In genomic region chr17:73034981-73035481, GRCm38 (mm10) we compare ENCODE assay signal across 7 mouse cellular contexts.
A peak's percentile ranks its signal among the peaks of the same experiment; 100 is the strongest.
DNase-seq lines count a peak whose midpoint lies in the region; ATAC-seq and TF ChIP-seq lines count a peak whose summit lies in the region.

No protein-coding gene starts in this region.

- no peak overlapping the region for H3K9ac ChIP-seq in intestine, embryonic 15.5 days
- no peak overlapping the region for H3K9ac ChIP-seq in limb, embryonic 14.5 days (ENCODE audit: low read depth, low read length, severe bottlenecking)
- H3K9ac ChIP-seq in stomach, postnatal 0 days (ENCODE audit: low read length), result no peak overlapping the region

- no peaks in the 10 kb centered on the region for H3K36me3 ChIP-seq in C2C12 (ENCODE audit: control insufficient read depth, insufficient read depth)
- H3K36me3 ChIP-seq in intestine, embryonic 15.5 days, result no peaks in the 10 kb centered on the region
- H3K36me3 ChIP-seq in limb, embryonic 14.5 days (ENCODE audit: control insufficient read depth, insufficient read depth, low read length), result no peaks in the 10 kb centered on the region
- H3K36me3 ChIP-seq in stomach, postnatal 0 days (ENCODE audit: control insufficient read depth, insufficient read depth, low read length), result no peaks in the 10 kb centered on the region

- H3K9me3 ChIP-seq in intestine, embryonic 15.5 days, result no peaks in the 10 kb centered on the region
- no peaks in the 10 kb centered on the region for H3K9me3 ChIP-seq in limb, embryonic 14.5 days (ENCODE audit: control insufficient read depth, low read length)
- H3K9me3 ChIP-seq in stomach, postnatal 0 days (ENCODE audit: control insufficient read depth, low read length), result no peaks in the 10 kb centered on the region

- no peak for TF ChIP-seq EP300 in stomach, postnatal 0 days (optimal IDR thresholded peaks at IDR 0.05)

- no peak overlapping the region for H3K4me3 ChIP-seq in C2C12 (ENCODE audit: insufficient read depth, poor library complexity, severe bottlenecking)
- no peak overlapping the region for H3K4me3 ChIP-seq in intestine, embryonic 15.5 days (replicated peaks)
- H3K4me3 ChIP-seq in limb, embryonic 14.5 days (replicated peaks; ENCODE audit: low read length), result no peak overlapping the region
- H3K4me3 ChIP-seq in stomach, postnatal 0 days (ENCODE audit: low read depth, low read length), result no peak overlapping the region

- 13% methylated on average over 8 of the region's 8 CpGs for WGBS in intestine, embryonic 15.5 days
- 10% methylated on average over 8 of the region's 8 CpGs for WGBS in limb, embryonic 14.5 days
- 21% methylated on average over 8 of the region's 8 CpGs for WGBS in stomach, postnatal 0 days

- DNase-seq in limb, embryonic 14.5 days (ENCODE audit: low spot score), result no peak
- DNase-seq in urinary bladder, adult 2 months (ENCODE audit: low spot score), result no peak
- DNase-seq in thymus, postnatal 36 days, result no peak
- no peak for DNase-seq in stomach, postnatal 0 days (ENCODE audit: low spot score)

- H3K4me1 ChIP-seq in intestine, embryonic 15.5 days (replicated peaks), result peaks cover 17% of the 10 kb centered on the region
- H3K4me1 ChIP-seq in limb, embryonic 14.5 days (ENCODE audit: control insufficient read depth, insufficient read depth, low read length), result peaks cover 24% of the 10 kb centered on the region
- H3K4me1 ChIP-seq in stomach, postnatal 0 days (replicated peaks; ENCODE audit: control insufficient read depth, insufficient read depth), result peaks cover 2% of the 10 kb centered on the region; the same call in 1 of the 2 replicates

- no peak for TF ChIP-seq POLR2A in limb, embryonic 14.5 days (IDR thresholded peaks at IDR 0.05; ENCODE audit: borderline replicate concordance, extremely low read depth, insufficient read depth, insufficient read length)

- H3K79me3 ChIP-seq in C2C12 (ENCODE audit: low read depth), result no peaks in the 10 kb centered on the region

- ATAC-seq in CD4-positive, CD25-positive, alpha-beta regulatory T cell, adult 4 months, result peak; percentile 42
- peak; percentile 66 for ATAC-seq in intestine, embryonic 15.5 days
- ATAC-seq in limb, embryonic 14.5 days (ENCODE audit: low FRiP score, low read depth), result no peak; the same call in 1 of the 2 replicates
- ATAC-seq in stomach, postnatal 0 days (ENCODE audit: low FRiP score, low TSS enrichment), result no peak; the same call in 1 of the 2 replicates

- H3K4me2 ChIP-seq in intestine, embryonic 15.5 days (replicated peaks), result no peak overlapping the region
- H3K4me2 ChIP-seq in limb, embryonic 14.5 days (replicated peaks; ENCODE audit: low read depth, low read length, severe bottlenecking), result no peak overlapping the region
- H3K4me2 ChIP-seq in stomach, postnatal 0 days (replicated peaks; ENCODE audit: low read depth), result no peak overlapping the region

- no peak for TF ChIP-seq CTCF in C2C12 (IDR thresholded peaks at IDR 0.05; ENCODE audit: control insufficient read depth, insufficient read depth, insufficient read length)
- TF ChIP-seq CTCF in stomach, postnatal 0 days (IDR thresholded peaks at IDR 0.05; ENCODE audit: low read depth), result no peak

- no peaks in the 10 kb centered on the region for H3K27me3 ChIP-seq in C2C12 (ENCODE audit: control insufficient read depth, insufficient read depth, insufficient read length)
- no peaks in the 10 kb centered on the region for H3K27me3 ChIP-seq in intestine, embryonic 15.5 days (replicated peaks)
- no peaks in the 10 kb centered on the region for H3K27me3 ChIP-seq in limb, embryonic 14.5 days (ENCODE audit: control insufficient read depth, insufficient read depth, low read length)
- no peaks in the 10 kb centered on the region for H3K27me3 ChIP-seq in stomach, postnatal 0 days (ENCODE audit: control insufficient read depth, insufficient read depth, low read length)

- no peaks in the 10 kb centered on the region for H3K79me2 ChIP-seq in C2C12 (ENCODE audit: control insufficient read depth, insufficient read depth)

- H3K27ac ChIP-seq in intestine, embryonic 15.5 days, result peak overlapping the region; percentile 54
- 0 out of 2 replicates have a peak overlapping the region, but pooled peaks have one; percentile 26 for H3K27ac ChIP-seq in limb, embryonic 14.5 days (replicated peaks; ENCODE audit: low read depth, low read length)
- H3K27ac ChIP-seq in stomach, postnatal 0 days (replicated peaks), result no peak overlapping the region

- no peak overlapping the region for H3ac ChIP-seq in C2C12 (ENCODE audit: control insufficient read depth, insufficient read length, low read depth)

TF ChIP-seq in C2C12, 6 proteins besides CTCF, POLR2A, EP300 and RAD21:
- TF ChIP-seq MYOD1 (IDR thresholded peaks at IDR 0.05; ENCODE audit: control insufficient read depth, insufficient read length, low read depth) (no peak), USF1 (IDR thresholded peaks at IDR 0.05; ENCODE audit: low read depth) (peak; percentile 32)
TF ChIP-seq in C2C12: peak in this region for 1.

Comparison
In these comparisons a context has a peak if more than half of its experiments do, and no peak if none do; other contexts are left out.
1. ATAC-seq: peak in CD4-positive, CD25-positive, alpha-beta regulatory T cell, adult 4 months (single experiment) and intestine, embryonic 15.5 days (single experiment); none in limb, embryonic 14.5 days (single experiment) and stomach, postnatal 0 days (single experiment).